8 mouse cellular contexts compared by ENCODE assay signal in the genomic region with DNA sequence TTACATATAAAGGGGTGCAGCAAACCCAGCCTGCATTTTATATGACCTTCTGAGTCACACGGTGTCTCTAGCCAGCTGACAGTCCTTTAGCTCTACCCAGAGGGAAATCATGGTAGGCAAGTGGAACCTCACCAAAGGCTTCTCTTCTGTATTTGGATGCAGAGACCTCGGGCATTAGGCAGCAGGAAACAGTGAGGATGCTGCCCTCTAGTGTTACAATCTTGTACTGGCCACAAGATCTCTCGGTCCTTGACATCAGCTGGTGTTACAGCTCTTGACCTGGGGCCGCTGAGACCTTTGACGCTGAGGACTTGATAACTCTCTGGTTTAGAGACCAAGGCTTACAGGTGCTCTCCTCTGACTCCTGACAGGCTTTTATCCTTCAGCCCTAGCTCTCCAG. TPM values are rescaled to one million over a fixed set of nuclear protein-coding genes. Genes with fewer than 3 reads are reported as not detected.
DNase-seq lines count a peak whose midpoint lies in the region; ATAC-seq and TF ChIP-seq lines count a peak whose summit lies in the region.

No protein-coding gene starts in this region.

- H3K9ac ChIP-seq in hindbrain, embryonic 11.5 days (ENCODE audit: low read depth, low read length): no peak overlapping the region

- H3K27ac ChIP-seq in forebrain, embryonic 10.5 days: no peak overlapping the region
- H3K27ac ChIP-seq in hindbrain, embryonic 11.5 days (ENCODE audit: low read depth, low read length): no peak overlapping the region

- TF ChIP-seq POLR2A in brain, embryonic 14.5 days (IDR thresholded peaks at IDR 0.05; ENCODE audit: borderline replicate concordance, extremely low read depth, insufficient read depth, insufficient read length, poor library complexity, severe bottlenecking): no peak

- no peak overlapping the region for H3K4me3 ChIP-seq in forebrain, embryonic 10.5 days
- no peak overlapping the region for H3K4me3 ChIP-seq in hindbrain, embryonic 11.5 days (ENCODE audit: low read depth, low read length)

- no peaks in the 10 kb centered on the region for H3K9me3 ChIP-seq in forebrain, embryonic 10.5 days
- no peaks in the 10 kb centered on the region for H3K9me3 ChIP-seq in hindbrain, embryonic 11.5 days (ENCODE audit: control insufficient read depth, low read length)

- intact Hi-C loops in left cerebral cortex, postnatal 4 days (cut with DNase I): no loop called here

- peak; percentile 16 for DNase-seq in ovary, postnatal 36 days (ENCODE audit: low spot score)
- DNase-seq in ovary, postnatal 10 days (ENCODE audit: low spot score): no peak
- DNase-seq in brain, embryonic 14.5 days (ENCODE audit: low read depth): peak; percentile 75
- DNase-seq in forebrain, embryonic 10.5 days (ENCODE audit: extremely low spot score, low spot score): peak; percentile 50
- peak; percentile 80 for DNase-seq in hindbrain, embryonic 11.5 days (ENCODE audit: low spot score)
- DNase-seq in left cerebral cortex, postnatal 4 days: peak; percentile 41
- DNase-seq in naive thymus-derived CD4-positive, alpha-beta T cell, adult 2 months (ENCODE audit: low read depth): peak; percentile 46
- peak; percentile 42 for DNase-seq in thymus, postnatal 14 days

- H3K27me3 ChIP-seq in forebrain, embryonic 10.5 days (ENCODE audit: poor library complexity, severe bottlenecking): peaks cover 23% of the 10 kb centered on the region
- no peaks in the 10 kb centered on the region for H3K27me3 ChIP-seq in hindbrain, embryonic 11.5 days (ENCODE audit: control insufficient read depth, insufficient read depth, low read length)

- H3K4me2 ChIP-seq in hindbrain, embryonic 11.5 days (replicated peaks; ENCODE audit: low read depth, low read length): no peak overlapping the region

- H3K4me1 ChIP-seq in forebrain, embryonic 10.5 days: peaks cover 6% of the 10 kb centered on the region; the same call in 1 of the 2 replicates
- H3K4me1 ChIP-seq in hindbrain, embryonic 11.5 days (replicated peaks; ENCODE audit: control insufficient read depth, insufficient read depth, low read length): no peaks in the 10 kb centered on the region

- ATAC-seq in hindbrain, embryonic 11.5 days (ENCODE audit: low FRiP score): no peak

- peak; percentile 82 for TF ChIP-seq CTCF in brain, embryonic 14.5 days (IDR thresholded peaks at IDR 0.05; ENCODE audit: borderline replicate concordance, extremely low read depth, insufficient read depth, insufficient read length)

- H3K36me3 ChIP-seq in forebrain, embryonic 10.5 days (replicated peaks): no peaks in the 10 kb centered on the region
- H3K36me3 ChIP-seq in hindbrain, embryonic 11.5 days (ENCODE audit: control insufficient read depth, insufficient read depth, low read length): no peaks in the 10 kb centered on the region

- WGBS in forebrain, embryonic 10.5 days: 18% methylated on average over 5 of the region's 5 CpGs
- 21% methylated on average over 5 of the region's 5 CpGs for WGBS in hindbrain, embryonic 11.5 days

RNA-seq across cellular contexts. Expression of a gene that starts 10.0 kb away (rescaled TPM):
- polyA plus RNA-seq in brain, embryonic 14.5 days (2012; rRNA removed): 33.8 and 40.5 TPM in 2 replicates
- polyA plus RNA-seq in forebrain, embryonic 10.5 days (2016; fragmentation: Nextera tagmentation; extraction: Ambion mirVana): 313 and 336 TPM in 2 replicates
- polyA plus RNA-seq in hindbrain, embryonic 11.5 days (2014; fragmentation: Nextera tagmentation; extraction: Ambion mirVana): 244 and 258 TPM in 2 replicates
- total RNA-seq in left cerebral cortex, postnatal 4 days (2021): 100 to 1,000 TPM; 136 to 140 TPM

RNA-seq across cellular contexts. Expression of a gene that starts 15.5 kb away (rescaled TPM):
- 0.13 and 0.41 TPM in 2 replicates for polyA plus RNA-seq in brain, embryonic 14.5 days (2012; rRNA removed)
- polyA plus RNA-seq in forebrain, embryonic 10.5 days (2016; fragmentation: Nextera tagmentation; extraction: Ambion mirVana): not detected in 2 replicates
- 0.14 and 0.20 TPM in 2 replicates for polyA plus RNA-seq in hindbrain, embryonic 11.5 days (2014; fragmentation: Nextera tagmentation; extraction: Ambion mirVana)
- not detected for total RNA-seq in left cerebral cortex, postnatal 4 days (2021)

RNA-seq across cellular contexts. Expression of a gene that starts 23.8 kb away (rescaled TPM):
- polyA plus RNA-seq in brain, embryonic 14.5 days (2012; rRNA removed): 3.4 and 6.7 TPM in 2 replicates
- 0.11 and 0.28 TPM in 2 replicates for polyA plus RNA-seq in forebrain, embryonic 10.5 days (2016; fragmentation: Nextera tagmentation; extraction: Ambion mirVana)
- 0.81 and 1.2 TPM in 2 replicates for polyA plus RNA-seq in hindbrain, embryonic 11.5 days (2014; fragmentation: Nextera tagmentation; extraction: Ambion mirVana)
- total RNA-seq in left cerebral cortex, postnatal 4 days (2021): 1 to 10 TPM; 5.0 to 7.2 TPM
